Mouse (Mus musculus) T-helper 2 cell (primary cell): Measurements from ENCODE around the gene Acr.

Experiments
- in situ Hi-C: fragments of 300-600 bp; cut with MboI, MseI; formaldehyde crosslinking; loops from one replicate; pipeline ENCODE4 v1.15.1; 2025; ENCODE audit warnings: high pct_unique_total_duplicates

Acr gene

GRCm38 (mm10) chr15:89622312-89622958 lies 54.3 kb downstream of the Acr start:
- in situ Hi-C loops: loop anchor here (5.0 kb wide), 1 partner anchor 590 kb away; no protein-coding TSS in a partner anchor

DNA sequence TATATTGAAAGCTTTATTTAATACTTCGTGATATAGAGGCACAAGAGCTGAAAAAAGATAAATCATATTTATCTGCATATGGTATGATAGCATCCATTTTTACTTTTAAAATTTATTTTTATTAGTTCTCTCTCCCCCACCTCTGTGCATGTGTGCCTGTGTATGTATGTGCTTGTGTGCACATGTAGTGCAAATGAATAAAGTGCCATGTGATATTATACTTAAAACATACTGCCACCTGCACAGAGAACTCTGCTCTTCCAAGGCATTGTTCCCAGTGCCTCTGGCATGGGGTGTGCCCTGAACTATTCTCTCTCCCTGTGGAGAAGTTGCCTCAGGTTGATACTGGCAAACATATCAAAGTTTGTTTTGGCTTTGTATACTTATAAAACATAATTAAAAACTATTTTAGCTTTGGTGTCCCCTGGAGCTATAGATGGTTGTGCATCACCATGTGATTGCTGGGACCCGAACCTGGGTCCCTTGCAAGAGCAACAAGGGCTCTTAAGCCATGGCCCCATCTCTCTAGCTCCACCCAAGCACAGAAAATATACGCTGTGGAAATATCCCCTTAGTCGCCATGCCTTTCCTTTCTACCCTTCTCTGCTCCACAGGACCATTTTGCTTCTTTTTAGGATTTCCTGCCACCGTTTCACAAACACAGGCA lies 55.0 kb downstream of the Acr start:
- in situ Hi-C loops: loop anchor here (5.0 kb wide), 1 partner anchor 589 kb away; no protein-coding TSS in a partner anchor

DNA sequence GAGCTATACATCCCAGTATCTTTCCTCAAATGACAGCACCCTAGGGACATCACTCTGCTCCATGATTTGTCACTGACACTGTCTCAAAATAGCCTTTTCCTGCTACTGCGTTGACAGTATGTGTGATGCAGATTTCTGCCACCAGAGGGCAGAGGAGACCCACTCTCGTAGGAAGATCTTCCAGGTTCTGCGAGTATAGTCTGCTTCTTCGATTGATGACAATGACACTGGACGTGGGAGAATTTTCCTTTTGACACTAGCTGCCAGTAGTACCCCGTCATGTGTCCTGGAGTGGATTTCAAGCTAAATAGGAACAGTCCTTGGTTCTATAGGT lies 55.5 kb downstream of the Acr start:
- in situ Hi-C loops: loop anchor here (5.0 kb wide), 1 partner anchor 589 kb away; no protein-coding TSS in a partner anchor
